Comparison of ENCODE assay signal across 10 mouse cellular contexts in genomic region chr4:147492117-147492516, GRCm38 (mm10). TPM values are rescaled to one million over a fixed set of nuclear protein-coding genes. Genes with fewer than 3 reads are reported as not detected.
A peak's percentile ranks its signal among the peaks of the same experiment; 100 is the strongest.
DNase-seq lines count a peak whose midpoint lies in the region; ATAC-seq and TF ChIP-seq lines count a peak whose summit lies in the region.
"Not testable (repeated sequence)": the region's sequence is repeated elsewhere in the genome, so short reads cannot be mapped to it uniquely, and the experiment has no call there.
"Had no signal": no experiment of that assay in that cellular context is flagged by ENCODE, and none has a peak within 500 bp of the region (broad histone marks: within the 10 kb centered on the region; RNA-seq: fewer than 3 reads in every experiment).

Gene Zfp982, plus strand, starts transcription at chr4:147492417.

- not testable (repeated sequence) for ATAC-seq in embryonic facial prominence, embryonic 11.5 days (replicated peaks; ENCODE audit: insufficient number of reproducible peaks, low FRiP score, low TSS enrichment, low read depth); forebrain, embryonic 11.5 days (replicated peaks; ENCODE audit: low FRiP score); hematopoietic stem cell, adult 5-6 weeks (replicated peaks in 1 of 2; ENCODE audit: insufficient read depth in 1 of 2, low FRiP score in 2 of 2, low TSS enrichment in 1 of 2, low read depth in 1 of 2, poor library complexity in 2 of 2, severe bottlenecking in 2 of 2); limb, embryonic 12.5 days (ENCODE audit: insufficient number of reproducible peaks, insufficient read depth, low FRiP score, low TSS enrichment, low read depth)

- H3K4me3 ChIP-seq in ES-Bruce4 (ENCODE audit: low read depth, low read length), result peak within 1 kb of the TSS; percentile 20
- not testable (repeated sequence) for H3K4me3 ChIP-seq in brown adipose tissue, adult 24 weeks (ENCODE audit: insufficient read depth, low read depth, low read length); embryonic facial prominence, embryonic 11.5 days (ENCODE audit: low read depth, low read length); forebrain, embryonic 11.5 days (ENCODE audit: low read depth, low read length); limb, embryonic 12.5 days (replicated peaks)

- H3K27ac ChIP-seq in ES-Bruce4 (ENCODE audit: insufficient read depth, low read length); brown adipose tissue, adult 24 weeks (replicated peaks; ENCODE audit: low read depth, low read length); embryonic facial prominence, embryonic 11.5 days (replicated peaks; ENCODE audit: low read depth, low read length); forebrain, embryonic 11.5 days (ENCODE audit: low read depth, low read length); limb, embryonic 12.5 days: not testable (repeated sequence)

- not testable (repeated sequence) for DNase-seq in adrenal gland, adult 2 months; adrenal gland, postnatal 25 days; embryonic facial prominence, embryonic 11.5 days (ENCODE audit: low spot score); forebrain, embryonic 11.5 days (ENCODE audit: low spot score)

- TF ChIP-seq EP300 in ES-Bruce4 (IDR thresholded peaks at IDR 0.05; ENCODE audit: insufficient read depth, low read depth, low read length), result not testable (repeated sequence)

- not testable (repeated sequence) for H3K9ac ChIP-seq in ES-Bruce4 (ENCODE audit: low read depth, poor library complexity, severe bottlenecking); embryonic facial prominence, embryonic 11.5 days (replicated peaks; ENCODE audit: low read length); forebrain, embryonic 11.5 days (ENCODE audit: low read length); limb, embryonic 12.5 days (replicated peaks)

- not testable (repeated sequence) for H3K36me3 ChIP-seq in ES-Bruce4 (ENCODE audit: control insufficient read depth, insufficient read depth, low read length, poor library complexity, severe bottlenecking); embryonic facial prominence, embryonic 11.5 days (replicated peaks; ENCODE audit: control insufficient read depth, insufficient read depth, low read depth, low read length); forebrain, embryonic 11.5 days (ENCODE audit: control insufficient read depth, insufficient read depth, low read length)
- peaks cover 15% of the 10 kb centered on the region for H3K36me3 ChIP-seq in limb, embryonic 12.5 days

- H3K27me3 ChIP-seq in ES-Bruce4 (ENCODE audit: control insufficient read depth, insufficient read depth, low read length, poor library complexity, severe bottlenecking); embryonic facial prominence, embryonic 11.5 days (ENCODE audit: control insufficient read depth, insufficient read depth, low read length); forebrain, embryonic 11.5 days (ENCODE audit: control insufficient read depth, insufficient read depth, low read length); limb, embryonic 12.5 days: not testable (repeated sequence)

- TF ChIP-seq POLR2A in ES-Bruce4 (IDR thresholded peaks at IDR 0.05; ENCODE audit: insufficient read depth, low read length), result not testable (repeated sequence)

- peaks cover 32% of the 10 kb centered on the region for H3K9me3 ChIP-seq in ES-Bruce4 (replicated peaks; ENCODE audit: control insufficient read depth, insufficient read depth, low read length, poor library complexity, severe bottlenecking)
- H3K9me3 ChIP-seq in embryonic facial prominence, embryonic 11.5 days (replicated peaks; ENCODE audit: control insufficient read depth, low read length), result not testable (repeated sequence)
- H3K9me3 ChIP-seq in forebrain, embryonic 11.5 days (ENCODE audit: control insufficient read depth, low read length), result peaks cover 15% of the 10 kb centered on the region
- peaks cover 50% of the 10 kb centered on the region for H3K9me3 ChIP-seq in limb, embryonic 12.5 days

- H3K4me2 ChIP-seq in embryonic facial prominence, embryonic 11.5 days (ENCODE audit: low read depth, low read length); forebrain, embryonic 11.5 days (ENCODE audit: low read depth, low read length, severe bottlenecking); limb, embryonic 12.5 days: not testable (repeated sequence)

- WGBS in embryonic facial prominence, embryonic 11.5 days, result 87% methylated on average over 7 of the region's 7 CpGs
- WGBS in forebrain, embryonic 11.5 days, result 90% methylated on average over 7 of the region's 7 CpGs
- 89% methylated on average over 7 of the region's 7 CpGs for WGBS in limb, embryonic 12.5 days

- not testable (repeated sequence) for TF ChIP-seq CTCF in ES-Bruce4 (IDR thresholded peaks at IDR 0.05; ENCODE audit: low read depth, low read length)

- H3K4me1 ChIP-seq in ES-Bruce4 (ENCODE audit: control insufficient read depth, insufficient read depth, low read length); brown adipose tissue, adult 24 weeks (ENCODE audit: control insufficient read depth, insufficient read depth, insufficient read length, low read length); embryonic facial prominence, embryonic 11.5 days (ENCODE audit: control insufficient read depth, insufficient read depth, low read length); forebrain, embryonic 11.5 days (replicated peaks; ENCODE audit: control insufficient read depth, insufficient read depth, low read length); limb, embryonic 12.5 days (replicated peaks): not testable (repeated sequence)

RNA-seq across cellular contexts. Expression of gene Zfp982, which starts in this region (rescaled TPM):
- polyA plus RNA-seq in ES-Bruce4 (2011; ENCODE audit: insufficient read depth, insufficient read length, low read depth, missing spikeins), result 24.5 and 26.4 TPM in 2 replicates
- total RNA-seq in adrenal gland, adult 2 months (2021), result 10 to 100 TPM; 12.9 to 14.3 TPM
- polyA plus RNA-seq in adrenal gland, adult 2 months (2012; rRNA removed), result not detected in 2 replicates
- total RNA-seq in adrenal gland, postnatal 25 days (2021), result 11.9 and 13.7 TPM in 2 replicates
- 36.3 and 88.8 TPM in 2 replicates for polyA plus RNA-seq in brown adipose tissue, adult 24 weeks (2012; ENCODE audit: insufficient read depth, insufficient read length, missing spikeins)
- 8.2 and 10.8 TPM in 2 replicates for polyA plus RNA-seq in embryonic facial prominence, embryonic 11.5 days (2014; fragmentation: Nextera tagmentation; extraction: Ambion mirVana)
- polyA plus RNA-seq in forebrain, embryonic 11.5 days (2014; fragmentation: Nextera tagmentation; extraction: Ambion mirVana), result 8.7 and 10.6 TPM in 2 replicates
- 26.9 and 32.5 TPM in 2 replicates for total RNA-seq in hematopoietic stem cell, adult 5-6 weeks (2017)
- polyA plus RNA-seq in limb, embryonic 12.5 days (2016; fragmentation: Nextera tagmentation; extraction: Ambion mirVana), result 13.6 and 16.5 TPM in 2 replicates
- polyA plus RNA-seq: G1E, Patski had no signal
